19 mouse cellular contexts compared by ENCODE assay signal in genomic region chr8:115854209-115854900, GRCm38 (mm10).
DNase-seq lines count a peak whose midpoint lies in the region; ATAC-seq lines count a peak whose summit lies in the region.
"Had no signal": no experiment of that assay in that cellular context is flagged by ENCODE, and none has a peak within 500 bp of the region (broad histone marks: within the 10 kb centered on the region; RNA-seq: fewer than 3 reads in every experiment).

No protein-coding gene starts in this region.

- H3K9ac ChIP-seq in heart, embryonic 11.5 days (ENCODE audit: low read depth, low read length): no peak overlapping the region
- H3K9ac ChIP-seq: embryonic facial prominence, embryonic 13.5 days; hindbrain, embryonic 12.5 days; intestine, embryonic 15.5 days; limb, embryonic 13.5 days; stomach, embryonic 15.5 days had no signal

- DNase-seq in heart, adult 18-20 months: peak; percentile 69 to 72
- DNase-seq in right cerebral cortex, postnatal 4 days: peak; percentile 5
- no peak for DNase-seq in right cerebral cortex, adult 2 months (ENCODE audit: low spot score in 2 of 2)
- peak; percentile 34 to 60 for DNase-seq in gastrocnemius, postnatal 4 days (ENCODE audit: low spot score in 2 of 2)
- peak; percentile 61 for DNase-seq in skeletal muscle tissue, adult 2 months (ENCODE audit: low read depth, low spot score)
- DNase-seq in cerebellum, postnatal 10 days: no peak
- no peak for DNase-seq in thymus, adult 18-20 months
- DNase-seq: adrenal gland, postnatal 36 days; cerebellum, postnatal 36 days; lung, adult 2 months; thymus, postnatal 14 days had no signal

- no peaks in the 10 kb centered on the region for H3K4me1 ChIP-seq in heart, embryonic 11.5 days (ENCODE audit: control insufficient read depth, insufficient read depth, low read length)
- H3K4me1 ChIP-seq: hindbrain, embryonic 12.5 days; stomach, embryonic 15.5 days had no signal

- H3K27me3 ChIP-seq in heart, embryonic 11.5 days (ENCODE audit: control insufficient read depth, insufficient read depth, low read length): no peaks in the 10 kb centered on the region
- H3K27me3 ChIP-seq: embryonic facial prominence, embryonic 13.5 days; hindbrain, embryonic 12.5 days; intestine, embryonic 15.5 days; stomach, embryonic 15.5 days had no signal

- WGBS in heart, embryonic 11.5 days (ENCODE audit: insufficient replicate concordance): 82% methylated on average over 9 of the region's 9 CpGs

- no peak overlapping the region for H3K27ac ChIP-seq in heart, embryonic 11.5 days (ENCODE audit: low read depth, low read length)
- H3K27ac ChIP-seq: embryonic facial prominence, embryonic 13.5 days; hindbrain, embryonic 12.5 days; intestine, embryonic 15.5 days; limb, embryonic 13.5 days; stomach, embryonic 15.5 days had no signal

- H3K4me2 ChIP-seq in heart, embryonic 11.5 days: no peak overlapping the region
- H3K4me2 ChIP-seq: embryonic facial prominence, embryonic 13.5 days; hindbrain, embryonic 12.5 days; intestine, embryonic 15.5 days; limb, embryonic 13.5 days; midbrain, embryonic 11.5 days; stomach, embryonic 15.5 days had no signal

- no peak for ATAC-seq in heart, embryonic 11.5 days (replicated peaks; ENCODE audit: insufficient number of reproducible peaks, low FRiP score, low TSS enrichment)
- ATAC-seq: forebrain, embryonic 14.5 days; intestine, embryonic 15.5 days had no signal

- no peak overlapping the region for H3K4me3 ChIP-seq in heart, embryonic 11.5 days (ENCODE audit: low read depth, low read length)
- H3K4me3 ChIP-seq: embryonic facial prominence, embryonic 13.5 days; hindbrain, embryonic 12.5 days; intestine, embryonic 15.5 days; limb, embryonic 13.5 days; stomach, embryonic 15.5 days had no signal

- H3K9me3 ChIP-seq in heart, embryonic 11.5 days (replicated peaks; ENCODE audit: control insufficient read depth, low read length): no peaks in the 10 kb centered on the region
- H3K9me3 ChIP-seq: embryonic facial prominence, embryonic 13.5 days; hindbrain, embryonic 12.5 days; intestine, embryonic 15.5 days; limb, embryonic 13.5 days; stomach, embryonic 15.5 days had no signal

- H3K36me3 ChIP-seq in heart, embryonic 11.5 days (ENCODE audit: control insufficient read depth, insufficient read depth, low read length): no peaks in the 10 kb centered on the region
- H3K36me3 ChIP-seq: embryonic facial prominence, embryonic 13.5 days; hindbrain, embryonic 12.5 days; intestine, embryonic 15.5 days; limb, embryonic 13.5 days; stomach, embryonic 15.5 days had no signal

Comparison
In these comparisons a context has a peak if more than half of its experiments do, and no peak if none do; other contexts are left out.
1. DNase-seq: peak in heart, adult 18-20 months (2 of 2), right cerebral cortex, postnatal 4 days (single experiment), gastrocnemius, postnatal 4 days (2 of 2) and skeletal muscle tissue, adult 2 months (single experiment); none in right cerebral cortex, adult 2 months (0 of 2), cerebellum, postnatal 10 days (0 of 2) and thymus, adult 18-20 months (0 of 2).